Mouse (Mus musculus) C2C12 (cell line): ENCODE data around the gene Tcf23. TPM values are rescaled to one million over a fixed set of nuclear protein-coding genes. Genes with fewer than 3 reads are reported as not detected.

Experiments
- H3K27me3 ChIP-seq: one replicate; pipeline ENCODE4 v1.6.1; 2011; ENCODE audit not compliant: control insufficient read depth, insufficient read depth, insufficient read length
- H3K36me3 ChIP-seq: one replicate; pipeline ENCODE4 v1.6.1; 2011; ENCODE audit not compliant: control insufficient read depth, insufficient read depth
- H3K4me3 ChIP-seq: one replicate; pipeline ENCODE4 v1.5.1; 2011; ENCODE audit warnings: mild to moderate bottlenecking, control low read depth; ENCODE audit not compliant: poor library complexity, insufficient read depth, severe bottlenecking
- H3K79me2 ChIP-seq: one replicate; pipeline ENCODE4 v1.6.1; 2011; ENCODE audit not compliant: control insufficient read depth, insufficient read depth
- H3K79me3 ChIP-seq: one replicate; pipeline ENCODE4 v1.6.1; 2011; ENCODE audit warnings: low read depth, control low read depth
- H3ac ChIP-seq: one replicate; pipeline ENCODE3; 2011; ENCODE audit warnings: low read depth; ENCODE audit not compliant: control insufficient read depth, insufficient read length
- CEBPB ChIP-seq: IDR thresholded peaks from one replicate; pipeline ENCODE4 v1.6.1; 2011; ENCODE audit warnings: low read depth, mild to moderate bottlenecking, control low read depth, moderate library complexity
- CTCF ChIP-seq: IDR thresholded peaks from one replicate; pipeline ENCODE4 v1.5.1; 2011; ENCODE audit not compliant: control insufficient read depth, insufficient read depth, insufficient read length
- FOSL1 ChIP-seq: IDR thresholded peaks from one replicate; pipeline ENCODE4 v1.8.0; 2011; ENCODE audit warnings: mild to moderate bottlenecking, low read length; ENCODE audit not compliant: poor library complexity, insufficient read depth, severe bottlenecking
- MAX ChIP-seq: IDR thresholded peaks from one replicate; pipeline ENCODE4 v1.6.1; 2011; ENCODE audit warnings: mild to moderate bottlenecking, control low read depth
- MYOD1 ChIP-seq: IDR thresholded peaks from one replicate; pipeline ENCODE4 v1.6.1; 2011; ENCODE audit warnings: low read depth; ENCODE audit not compliant: control insufficient read depth, insufficient read length
- MYOG ChIP-seq: IDR thresholded peaks from one replicate; pipeline ENCODE4 v1.6.1; 2011; ENCODE audit not compliant: control insufficient read depth, insufficient read length; ENCODE audit errors: extremely low read depth
- USF1 ChIP-seq: IDR thresholded peaks from one replicate; pipeline ENCODE4 v1.6.1; 2011; ENCODE audit warnings: low read depth, mild to moderate bottlenecking, control low read depth, moderate library complexity
- polyA plus RNA-seq: library from polyadenylated mRNA; unstranded; fragments of >200 nt; fragmentation: generic; extraction: Trizol; gene quantifications from one replicate; pipeline ENCODE4 v1.2.1, GENCODE M21; 2012; ENCODE audit warnings: missing spikeins

The Tcf23 gene
- polyA plus RNA-seq, 1 experiment, result 0.07 TPM

GRCm38 (mm10) chr5:30930846-30931245 lies 37.6 kb upstream of the Tcf23 start:
- no peak overlapping the region for H3ac ChIP-seq
- H3K36me3 ChIP-seq, result no peaks in the 10 kb centered on the region
- H3K79me3 ChIP-seq, result no peaks in the 10 kb centered on the region
- H3K79me2 ChIP-seq, result no peaks in the 10 kb centered on the region
- no peaks in the 10 kb centered on the region for H3K27me3 ChIP-seq
- H3K4me3 ChIP-seq, result no peak overlapping the region
- no peak for TF ChIP-seq MYOD1
- TF ChIP-seq CEBPB, result no peak
- TF ChIP-seq CTCF, result no peak
- no peak for TF ChIP-seq MAX
- TF ChIP-seq MYOG, result no peak
- TF ChIP-seq FOSL1, result no peak
- TF ChIP-seq USF1, result no peak

- Histone ChIP-seq H3K79me3 (no peaks in the 10 kb centered on the region), H3K79me2 (no peaks in the 10 kb centered on the region), H3K27me3 (no peaks in the 10 kb centered on the region), H3K36me3 (no peaks in the 10 kb centered on the region), H3K4me3 (no peak overlapping the region), H3ac (no peak overlapping the region)
- TF ChIP-seq CEBPB (no peak), MYOD1 (peak; percentile 41)
Measured at GRCm38 (mm10) chr5:30931378-30931777, 37.1 kb upstream of the Tcf23 start.

DNA sequence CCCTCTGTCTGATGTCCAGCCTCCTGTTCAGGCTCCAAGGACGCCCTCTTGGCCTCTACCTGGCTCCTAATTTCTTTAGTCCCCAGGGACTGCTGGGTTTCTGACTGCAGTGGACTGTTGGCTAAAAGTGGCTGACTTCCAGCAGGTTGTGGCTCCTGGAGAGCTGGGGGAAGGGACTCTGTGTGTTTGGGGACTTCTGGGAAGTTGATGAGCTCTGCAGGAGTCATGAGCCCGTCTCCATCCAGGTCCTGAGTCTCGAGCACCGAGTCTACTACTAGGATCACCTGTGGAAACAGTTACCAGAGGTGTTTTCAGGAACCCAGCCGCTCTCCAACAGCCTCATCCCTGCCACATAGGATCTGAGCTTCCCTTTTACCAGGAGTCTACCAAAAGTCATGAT lies 34.8 kb upstream of the Tcf23 start:
- TF ChIP-seq CEBPB (no peak), FOSL1 (no peak), USF1 (no peak), MYOD1 (no peak), MYOG (no peak), CTCF (no peak), MAX (no peak)
- H3ac ChIP-seq, result no peak overlapping the region
- H3K36me3 ChIP-seq, result no peaks in the 10 kb centered on the region
- no peak overlapping the region for H3K4me3 ChIP-seq
- no peaks in the 10 kb centered on the region for H3K27me3 ChIP-seq
- H3K79me3 ChIP-seq, result no peaks in the 10 kb centered on the region
- H3K79me2 ChIP-seq, result no peaks in the 10 kb centered on the region

- Histone ChIP-seq H3ac (no peak overlapping the region), H3K27me3 (no peaks in the 10 kb centered on the region), H3K79me3 (no peaks in the 10 kb centered on the region), H3K4me3 (no peak overlapping the region), H3K79me2 (no peaks in the 10 kb centered on the region), H3K36me3 (no peaks in the 10 kb centered on the region)
- no peak for TF ChIP-seq USF1
- no peak for TF ChIP-seq MYOD1
- no peak for TF ChIP-seq MYOG
- no peak for TF ChIP-seq CTCF
- TF ChIP-seq FOSL1, result no peak
- TF ChIP-seq CEBPB, result no peak
- no peak for TF ChIP-seq MAX
Measured at GRCm38 (mm10) chr5:30934725-30935461, 33.6 kb upstream of the Tcf23 start.

- H3ac ChIP-seq, result no peak overlapping the region
- no peaks in the 10 kb centered on the region for H3K36me3 ChIP-seq
- H3K4me3 ChIP-seq, result no peak overlapping the region
- no peaks in the 10 kb centered on the region for H3K79me3 ChIP-seq
- no peaks in the 10 kb centered on the region for H3K79me2 ChIP-seq
- no peaks in the 10 kb centered on the region for H3K27me3 ChIP-seq
- TF ChIP-seq MYOD1 (no peak), FOSL1 (no peak), CTCF (no peak), MAX (no peak), USF1 (no peak), MYOG (no peak), CEBPB (no peak)
Measured at GRCm38 (mm10) chr5:30943004-30943403, 25.5 kb upstream of the Tcf23 start.

- Histone ChIP-seq H3K79me3 (no peaks in the 10 kb centered on the region), H3K4me3 (no peak overlapping the region), H3K79me2 (no peaks in the 10 kb centered on the region), H3ac (no peak overlapping the region), H3K36me3 (no peaks in the 10 kb centered on the region), H3K27me3 (no peaks in the 10 kb centered on the region)
- TF ChIP-seq USF1 (no peak), MYOG (no peak)
Measured at GRCm38 (mm10) chr5:30944344-30944743, 24.1 kb upstream of the Tcf23 start.
